Mouse (Mus musculus) limb, embryonic 14.5 days (tissue): ENCODE measurements around the gene Atg7. TPM values are rescaled to one million over a fixed set of nuclear protein-coding genes. Genes with fewer than 3 reads are reported as not detected.

Source experiments
- ATAC-seq: fragments of 200-750 bp; cut with Nextera tagmentation; 2 replicates; pipeline ENCODE4 v1.8.0; 2017; ENCODE audit warnings: low read depth, moderate number of reproducible peaks, moderate TSS enrichment; ENCODE audit not compliant: low FRiP score
- DNase-seq: peaks from one replicate; pipeline ENCODE4 v3.0.0-alpha.2; 2015; ENCODE audit warnings: low spot score
- H3K27ac ChIP-seq: fragments of 300-500 bp; sonication (generic); replicated peaks from 2 replicates; pipeline ENCODE4 v1.5.1; 2014; ENCODE audit warnings: low read depth, mild to moderate bottlenecking, low read length, moderate library complexity, mixed read lengths
- H3K27me3 ChIP-seq: fragments of 300-500 bp; sonication (generic); 2 replicates; pipeline ENCODE4 v1.6.1; 2014; ENCODE audit warnings: low read length, mixed read lengths; ENCODE audit not compliant: control insufficient read depth, insufficient read depth
- H3K36me3 ChIP-seq: fragments of 300-500 bp; sonication (generic); 2 replicates; pipeline ENCODE4 v1.6.1; 2014; ENCODE audit warnings: mild to moderate bottlenecking, low read length, moderate library complexity, mixed read lengths; ENCODE audit not compliant: control insufficient read depth, insufficient read depth
- H3K4me1 ChIP-seq: fragments of 300-500 bp; sonication (generic); 2 replicates; pipeline ENCODE4 v1.6.1; 2014; ENCODE audit warnings: antibody characterized with exemption, low read length, mixed read lengths; ENCODE audit not compliant: control insufficient read depth, insufficient read depth
- H3K4me2 ChIP-seq: fragments of 300-500 bp; sonication (generic); replicated peaks from 2 replicates; pipeline ENCODE4 v1.6.1; 2014; ENCODE audit warnings: low read depth, mild to moderate bottlenecking, low read length, moderate library complexity; ENCODE audit not compliant: severe bottlenecking
- H3K4me3 ChIP-seq: fragments of 300-500 bp; sonication (generic); replicated peaks from 2 replicates; pipeline ENCODE4 v1.5.1; 2014; ENCODE audit warnings: low read length
- H3K9ac ChIP-seq: fragments of 300-500 bp; sonication (generic); 2 replicates; pipeline ENCODE4 v1.6.1; 2014; ENCODE audit warnings: mild to moderate bottlenecking, low read depth, low read length, moderate library complexity; ENCODE audit not compliant: severe bottlenecking
- H3K9me3 ChIP-seq: fragments of 300-500 bp; sonication (generic); 2 replicates; pipeline ENCODE4 v1.6.1; 2016; ENCODE audit warnings: low read length; ENCODE audit not compliant: control insufficient read depth
- POLR2A ChIP-seq: fragments of 200-500 bp; IDR thresholded peaks from 2 replicates; pipeline ENCODE4 v1.8.0; 2012; ENCODE audit warnings: inconsistent platforms, mild to moderate bottlenecking, moderate library complexity, borderline replicate concordance; ENCODE audit not compliant: insufficient read depth, insufficient read length; ENCODE audit errors: extremely low read depth
- WGBS: fragments of 180-500 bp; shearing (Covaris S2); extraction: QIAGEN DNeasy Blood & Tissue Kit; methylation state at CpG from one replicate; pipeline ENCODE4 v1.1.7; 2014; 5-methylcytosine and 5-hydroxymethylcytosine counted together
- polyA plus RNA-seq, 2 experiments: library from polyadenylated mRNA; depleted of rRNA in 1 of 2; stranded (reverse) in 1 of 2; unstranded in 1 of 2; fragments of >200 nt; fragmentation: Nextera tagmentation in 1 of 2; extraction: Ambion mirVana in 1 of 2; gene quantifications; 2 replicates each; pipeline versions ENCODE4 v1.2.1 to v1.2.3; 2012 to 2014

Atg7 gene
- polyA plus RNA-seq, 2 experiments = 11.6 to 19.2 TPM

DNA sequence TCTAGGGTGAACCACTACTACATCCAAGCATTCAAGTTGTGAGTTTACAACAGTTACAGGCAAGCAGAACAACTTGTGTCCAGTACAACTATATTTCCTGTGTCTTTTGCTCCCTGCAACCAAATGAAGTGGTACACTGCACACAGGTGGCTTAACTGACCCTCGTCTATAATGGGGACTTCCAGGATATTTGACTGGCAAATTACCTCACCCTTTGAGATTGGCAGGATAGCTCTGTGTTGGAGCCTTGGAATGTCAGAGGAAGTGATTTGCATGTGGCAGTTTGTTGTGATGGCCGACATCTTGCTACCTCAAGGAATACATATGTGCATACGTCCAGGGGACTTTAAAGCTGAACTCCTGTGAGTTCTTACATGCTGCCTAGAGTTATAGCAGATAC, 164.6 kb downstream of the Atg7 start:
- 68% methylated on average over 3 of the region's 3 CpGs for WGBS
- no peak for TF ChIP-seq POLR2A
- H3K9me3 ChIP-seq = no peaks in the 10 kb centered on the region
- ATAC-seq (no peak), DNase-seq (no peak)
- no peak overlapping the region for H3K4me3 ChIP-seq
- H3K4me1 ChIP-seq = peaks cover 47% of the 10 kb centered on the region
- no peaks in the 10 kb centered on the region for H3K27me3 ChIP-seq
- H3K27ac ChIP-seq = no peak overlapping the region
- H3K9ac ChIP-seq = no peak overlapping the region
- no peaks in the 10 kb centered on the region for H3K36me3 ChIP-seq
- H3K4me2 ChIP-seq = no peak overlapping the region

DNA sequence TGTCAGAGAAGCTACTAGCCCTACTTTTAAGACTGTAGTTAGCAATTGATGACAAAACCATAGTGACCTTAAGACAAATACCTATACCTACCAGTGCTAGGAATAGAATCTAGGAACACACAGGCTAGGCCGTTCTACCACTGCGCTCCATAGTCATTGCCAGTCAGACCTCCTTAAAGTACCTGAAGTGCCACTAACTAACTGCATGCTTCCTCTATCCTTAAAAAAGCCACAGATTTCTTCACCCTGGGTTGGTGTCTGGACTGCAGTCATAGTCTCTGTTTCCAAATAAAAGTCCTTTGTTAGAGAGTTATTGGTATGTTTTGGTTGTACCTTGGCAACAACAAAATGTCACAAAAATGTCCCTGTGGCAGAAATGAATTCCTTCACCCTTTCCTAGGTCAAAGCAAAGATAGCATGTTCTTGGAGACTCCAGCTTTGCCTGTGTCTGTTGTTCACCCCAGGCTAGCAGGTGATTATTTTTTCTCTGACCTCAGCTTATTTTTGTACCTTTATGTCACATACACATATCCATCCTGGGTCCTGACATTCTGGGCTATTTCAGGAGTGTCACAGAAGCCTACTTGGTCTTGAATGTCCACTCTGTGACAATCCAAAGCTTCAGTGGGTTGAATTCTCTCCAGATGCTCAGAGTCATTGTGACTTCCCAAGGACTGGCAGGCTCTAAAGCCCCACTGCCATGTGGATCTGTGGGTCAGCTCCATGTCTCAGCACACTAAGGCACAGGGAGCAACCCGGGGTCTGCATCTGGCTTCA, 165.9 kb downstream of the Atg7 start:
- Histone ChIP-seq H3K4me3 (no peak overlapping the region), H3K4me1 (peaks cover 38% of the 10 kb centered on the region), H3K27me3 (no peaks in the 10 kb centered on the region), H3K4me2 (no peak overlapping the region), H3K36me3 (no peaks in the 10 kb centered on the region), H3K9ac (no peak overlapping the region), H3K9me3 (no peaks in the 10 kb centered on the region), H3K27ac (0 out of 2 replicates have a peak overlapping the region, but pooled peaks have one; percentile 46)
- TF ChIP-seq POLR2A = no peak
- ATAC-seq = no peak
- WGBS = 74% methylated on average over 3 of the region's 3 CpGs
- no peak for DNase-seq

DNA sequence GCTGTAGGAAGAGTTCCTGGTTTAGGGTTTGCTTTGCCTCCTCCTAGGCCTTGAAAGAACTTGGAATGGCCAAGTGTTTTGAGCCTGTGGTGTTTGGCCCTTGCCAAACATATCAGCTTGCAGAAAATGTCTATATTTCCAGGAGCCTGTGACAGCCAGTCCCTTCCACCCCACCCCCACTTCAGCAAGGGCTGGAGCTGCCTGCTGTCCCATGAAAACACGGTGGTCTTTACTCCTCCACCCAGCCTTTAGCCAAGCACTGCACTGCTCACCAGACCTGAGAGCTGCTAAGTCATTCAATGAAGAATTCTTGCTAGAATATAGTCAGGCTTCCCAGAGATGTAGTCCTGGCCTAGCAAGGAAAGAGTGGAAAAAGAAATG, 166.5 kb downstream of the Atg7 start:
- ATAC-seq (no peak), DNase-seq (no peak)
- H3K4me2 ChIP-seq = no peak overlapping the region
- H3K27me3 ChIP-seq = no peaks in the 10 kb centered on the region
- H3K4me1 ChIP-seq = peaks cover 36% of the 10 kb centered on the region
- no peak overlapping the region for H3K9ac ChIP-seq
- no peaks in the 10 kb centered on the region for H3K9me3 ChIP-seq
- 9% methylated on average over 1 of the region's 1 CpGs for WGBS
- H3K27ac ChIP-seq = 0 out of 2 replicates have a peak overlapping the region, but pooled peaks have one; percentile 46
- H3K36me3 ChIP-seq = no peaks in the 10 kb centered on the region
- H3K4me3 ChIP-seq = no peak overlapping the region
- no peak for TF ChIP-seq POLR2A

DNA sequence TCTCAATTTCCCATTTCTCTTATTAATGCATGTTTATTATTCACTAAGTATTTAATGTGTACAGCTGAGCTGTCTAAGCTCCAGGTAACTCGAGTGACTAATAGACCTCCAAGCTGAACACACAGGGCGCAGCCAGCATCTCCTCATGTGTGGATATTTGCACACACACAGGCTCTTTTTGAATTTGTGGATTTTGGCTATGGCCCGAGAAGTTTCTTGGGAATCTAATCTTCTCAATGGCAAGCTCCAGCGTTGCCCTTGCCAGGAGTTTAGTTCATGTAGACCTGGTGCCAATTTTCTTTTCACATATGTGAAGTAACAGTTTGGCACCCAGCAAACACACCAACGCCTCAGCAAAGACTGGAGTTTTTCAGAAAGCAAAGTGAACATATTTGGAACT, 169.4 kb downstream of the Atg7 start:
- 51% methylated on average over 5 of the region's 5 CpGs for WGBS
- Histone ChIP-seq H3K9ac (no peak overlapping the region), H3K4me2 (no peak overlapping the region), H3K4me3 (no peak overlapping the region), H3K27me3 (no peaks in the 10 kb centered on the region), H3K27ac (peak overlapping the region; percentile 52; the same call in 1 of the 2 replicates), H3K36me3 (no peaks in the 10 kb centered on the region), H3K9me3 (no peaks in the 10 kb centered on the region), H3K4me1 (peaks cover 28% of the 10 kb centered on the region)
- ATAC-seq (no peak), DNase-seq (peak; percentile 77)
- TF ChIP-seq POLR2A = no peak

DNA sequence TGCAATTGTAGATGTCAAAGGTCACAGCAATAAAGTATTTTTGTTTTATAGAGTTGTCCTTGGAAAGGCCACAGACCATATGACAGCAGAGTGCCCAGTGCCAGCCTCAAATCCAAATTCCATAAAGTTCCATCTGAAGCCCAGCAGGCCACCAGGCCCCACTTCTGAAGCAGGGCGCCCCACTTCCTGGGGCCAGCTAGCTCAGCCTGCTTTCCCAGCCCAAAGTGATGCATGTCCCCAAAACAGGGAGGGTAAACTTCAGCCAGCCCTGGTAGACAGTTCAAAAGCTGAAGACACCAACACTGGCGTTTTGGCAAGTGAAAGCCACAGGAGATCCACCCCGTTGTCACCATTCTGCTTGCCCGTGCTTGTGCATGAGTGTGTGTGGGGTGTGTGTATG, 169.9 kb downstream of the Atg7 start:
- no peaks in the 10 kb centered on the region for H3K27me3 ChIP-seq
- peaks cover 32% of the 10 kb centered on the region for H3K4me1 ChIP-seq
- peak overlapping the region; percentile 52; the same call in 1 of the 2 replicates for H3K27ac ChIP-seq
- H3K4me3 ChIP-seq = no peak overlapping the region
- TF ChIP-seq POLR2A = no peak
- H3K9ac ChIP-seq = no peak overlapping the region
- ATAC-seq (no peak), DNase-seq (no peak)
- no peaks in the 10 kb centered on the region for H3K36me3 ChIP-seq
- H3K4me2 ChIP-seq = no peak overlapping the region
- WGBS = 72% methylated on average over 4 of the region's 4 CpGs
- no peaks in the 10 kb centered on the region for H3K9me3 ChIP-seq
